Mouse (Mus musculus): ENCODE data around the gene Rnpepl1.
A peak's percentile ranks its signal among the peaks of the same experiment; 100 is the strongest.

DNA sequence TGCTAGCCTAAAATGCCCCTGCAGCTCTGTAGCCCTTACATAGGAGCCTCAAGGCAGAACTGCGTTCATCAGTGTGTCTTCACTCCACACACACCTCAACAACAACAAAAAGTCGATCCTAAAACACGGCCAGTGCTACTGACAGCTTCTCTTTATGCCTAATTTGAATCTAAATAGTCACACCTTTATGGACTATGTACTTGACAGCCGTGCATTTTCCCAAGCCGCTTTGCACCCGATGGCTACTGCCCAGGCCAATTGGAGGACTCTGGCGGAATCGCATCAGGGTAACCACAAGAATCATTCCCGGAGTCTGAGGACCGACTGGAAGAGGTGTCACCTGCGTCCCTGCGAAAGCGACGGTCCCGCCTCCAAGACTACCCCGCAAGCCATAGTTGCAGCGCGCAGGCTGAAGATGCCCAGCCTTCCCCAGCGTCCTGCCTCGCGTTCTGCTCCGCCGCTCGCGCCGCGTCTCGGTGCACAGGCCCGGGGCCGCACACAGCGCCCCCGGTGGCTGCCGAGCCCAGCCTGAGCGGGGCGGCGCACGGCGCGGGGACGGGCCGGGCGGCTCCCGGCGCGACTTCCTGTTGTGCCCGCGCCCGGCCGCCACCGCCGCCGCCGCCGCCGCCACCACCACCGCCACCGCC is at the start of gene Rnpepl1:
- TF ChIP-seq CTCF (IDR thresholded peaks at IDR 0.05; ENCODE audit: low read depth, low read length), result peak; percentile 37
- TF ChIP-seq POLR2A (IDR thresholded peaks at IDR 0.05; ENCODE audit: insufficient read depth, low read length), result no peak
